Mouse (Mus musculus) frontal cortex, adult (tissue): Measurements from ENCODE around the gene Cdh13.

Source experiments
- ATAC-seq: cut with Nextera tagmentation; 2 replicates; pipeline ENCODE4 v1.9.2; 2017; ENCODE audit warnings: mild to moderate bottlenecking, moderate library complexity, mixed read lengths; ENCODE audit not compliant: low TSS enrichment

Gene Cdh13

DNA sequence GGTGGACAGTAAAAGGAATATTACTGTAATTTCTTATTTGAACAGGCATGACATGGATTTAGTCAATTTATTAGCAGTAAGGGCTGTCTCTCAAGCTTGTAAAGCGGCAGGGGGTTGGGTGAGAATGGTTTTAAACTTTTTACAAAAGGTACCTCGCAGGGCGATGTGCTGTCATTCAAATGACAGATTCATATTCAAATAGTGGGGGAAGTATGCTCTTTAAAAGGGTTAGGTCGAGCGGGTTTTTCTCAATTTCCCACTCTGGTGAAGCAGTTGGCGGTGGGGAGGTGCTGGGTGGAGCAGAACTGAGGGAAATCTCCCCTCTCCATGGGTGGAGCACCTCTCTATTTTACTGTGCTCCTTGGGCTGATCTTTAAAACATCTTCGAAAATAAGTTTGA lies 513.0 kb downstream of the Cdh13 start:
- no peak for ATAC-seq

DNA sequence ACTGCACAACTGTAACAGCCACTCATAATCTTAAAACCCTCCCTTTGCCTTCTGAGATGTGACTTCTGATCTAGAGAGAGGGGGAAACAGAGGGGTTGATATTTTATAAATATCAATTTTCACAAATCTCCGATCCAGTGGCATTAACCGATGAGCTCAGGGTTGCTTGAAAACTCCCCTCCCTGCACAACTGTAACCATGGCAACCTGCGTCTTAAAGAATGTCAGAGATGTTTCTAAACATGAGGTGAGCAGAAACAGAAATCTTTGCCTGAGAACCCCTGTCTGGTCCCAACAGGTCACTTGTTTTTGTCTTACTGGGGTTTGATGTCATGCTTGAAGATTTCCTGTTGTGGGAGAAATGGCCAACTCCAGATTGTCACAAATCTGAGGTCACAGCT lies 513.6 kb downstream of the Cdh13 start:
- ATAC-seq: no peak

DNA sequence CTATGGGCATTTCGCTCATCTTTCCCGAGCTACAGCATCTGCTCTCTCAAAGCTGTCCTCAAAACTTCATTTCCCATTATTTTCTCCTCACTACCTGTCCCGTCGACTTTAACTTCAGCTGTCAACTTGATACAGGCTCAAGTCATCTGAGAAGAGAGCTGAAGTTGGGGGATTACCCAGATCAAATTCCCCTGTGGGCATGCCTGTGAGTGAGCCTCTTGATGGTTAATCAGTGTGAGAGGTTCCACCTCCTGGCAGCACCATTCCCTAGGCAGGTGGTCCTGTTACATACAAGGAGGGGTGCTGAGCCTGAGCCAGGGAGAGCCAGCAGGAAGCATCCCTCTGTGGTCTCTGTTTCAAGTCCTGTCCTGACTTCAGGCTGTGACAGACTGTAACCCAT lies 519.6 kb downstream of the Cdh13 start:
- ATAC-seq: no peak

DNA sequence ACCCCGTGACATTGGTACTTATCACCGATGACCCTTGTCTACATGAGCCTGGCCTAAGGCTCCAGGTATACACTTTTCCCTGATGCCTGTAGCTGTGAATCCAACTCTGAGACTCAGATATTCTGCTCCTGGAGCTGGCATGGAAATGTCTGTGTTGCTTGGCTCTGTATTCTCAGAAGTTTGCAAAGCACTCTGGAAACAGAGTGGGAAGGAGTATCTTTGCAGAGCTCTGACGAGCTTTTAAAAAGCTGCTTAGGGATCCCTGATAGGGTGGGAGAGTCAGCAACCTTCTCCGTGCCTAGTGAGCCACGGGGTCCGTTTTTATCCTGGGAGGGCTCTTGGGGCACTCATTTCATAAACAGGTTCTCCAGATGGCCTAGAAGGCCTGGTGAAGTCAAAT lies 526.1 kb downstream of the Cdh13 start:
- ATAC-seq: peak; percentile 76

DNA sequence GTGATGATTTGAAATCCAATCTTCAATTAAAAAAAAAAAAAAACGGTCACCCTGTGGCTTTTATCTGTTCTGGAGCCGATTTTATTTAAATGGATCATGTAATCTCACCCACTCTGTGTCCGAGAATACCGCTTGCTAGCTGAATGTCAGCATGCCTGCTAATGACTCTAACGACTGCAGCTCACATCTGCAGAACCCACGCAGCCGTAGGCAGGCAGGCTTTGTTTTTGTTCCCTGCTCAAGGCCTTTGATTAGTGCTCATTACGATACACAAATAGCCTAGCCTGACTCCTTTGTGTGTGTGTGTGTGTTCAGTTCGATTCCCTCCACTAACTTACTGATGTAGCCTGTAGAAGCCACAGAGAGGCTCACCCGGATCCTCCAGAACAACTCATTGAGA lies 531.5 kb downstream of the Cdh13 start:
- ATAC-seq: no peak

DNA sequence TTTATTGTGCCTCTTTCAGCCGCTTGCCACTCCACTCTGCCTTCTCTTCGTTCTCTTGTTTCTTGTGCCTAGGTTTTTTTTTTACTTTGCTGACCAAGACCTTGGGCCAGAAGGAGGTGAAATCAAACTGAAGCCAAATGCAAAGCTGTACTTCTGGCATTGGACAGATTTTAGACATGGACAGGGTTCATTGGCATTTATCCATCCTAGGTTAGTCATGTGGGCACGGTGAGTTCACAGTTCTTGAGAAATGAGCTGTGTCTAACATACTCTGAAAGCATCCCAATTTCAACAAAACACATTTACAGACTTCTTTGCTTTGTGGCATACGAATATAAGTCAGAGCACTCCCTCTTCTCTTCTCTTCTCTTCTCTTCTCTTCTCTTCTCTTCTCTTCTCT lies 543.2 kb downstream of the Cdh13 start:
- ATAC-seq: no peak

DNA sequence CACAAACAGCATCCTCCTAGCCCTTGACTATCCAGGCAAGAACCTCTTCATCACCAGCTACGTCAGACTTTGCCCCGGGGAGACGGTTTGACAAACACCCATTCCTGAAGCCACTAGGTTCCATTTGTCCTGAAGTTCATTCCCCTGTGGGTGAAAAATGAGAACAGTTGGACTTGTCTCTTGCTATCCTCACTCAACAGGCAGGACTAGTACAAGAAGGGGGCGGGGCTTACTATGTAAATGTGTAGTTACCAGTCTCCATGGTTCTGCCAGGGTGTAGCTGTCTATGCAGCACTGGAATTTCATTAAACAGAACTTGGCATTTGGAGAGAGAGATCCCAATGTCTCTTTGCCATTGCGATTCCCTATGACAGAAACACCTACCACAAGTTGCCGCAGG lies 544.2 kb downstream of the Cdh13 start:
- no peak for ATAC-seq

DNA sequence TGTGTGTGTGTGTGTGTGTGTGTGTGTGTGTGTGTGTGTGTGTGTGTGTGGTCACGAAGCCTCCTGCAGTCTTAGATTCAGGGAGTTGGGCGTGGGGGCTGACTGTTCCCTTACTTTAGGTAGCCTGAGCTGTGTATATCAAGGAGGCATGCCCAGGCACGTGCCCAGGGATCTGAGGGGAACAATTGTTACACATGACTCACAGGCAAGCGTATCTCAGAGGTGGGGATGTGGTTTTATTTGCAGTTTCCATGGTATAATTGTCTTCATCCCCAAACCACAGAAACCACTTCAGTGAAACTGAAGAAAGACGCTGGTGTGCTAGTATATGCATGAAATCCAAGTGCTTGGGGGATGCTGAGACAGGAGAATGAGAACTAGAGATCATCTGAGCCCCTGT lies 546.8 kb downstream of the Cdh13 start:
- no peak for ATAC-seq

DNA sequence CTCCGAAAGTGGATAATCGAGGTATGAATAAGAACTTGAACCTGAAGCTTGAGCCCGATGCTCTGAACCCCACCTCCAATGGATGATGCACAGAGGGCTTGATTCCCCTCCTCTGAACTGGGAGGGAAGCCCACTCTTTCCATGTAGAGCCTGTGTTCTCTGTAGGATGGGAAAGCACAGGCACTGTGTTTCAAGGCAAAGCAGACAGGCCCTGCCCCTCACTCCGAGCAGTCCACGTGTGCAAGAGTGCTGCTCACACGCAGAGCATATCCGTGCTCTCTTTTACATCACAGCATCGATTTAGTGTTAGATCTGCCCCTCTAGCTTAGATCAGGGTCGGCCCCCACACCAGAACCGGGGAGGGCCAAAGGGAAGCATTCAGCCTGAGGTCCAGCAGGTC lies 547.5 kb downstream of the Cdh13 start:
- no peak for ATAC-seq

DNA sequence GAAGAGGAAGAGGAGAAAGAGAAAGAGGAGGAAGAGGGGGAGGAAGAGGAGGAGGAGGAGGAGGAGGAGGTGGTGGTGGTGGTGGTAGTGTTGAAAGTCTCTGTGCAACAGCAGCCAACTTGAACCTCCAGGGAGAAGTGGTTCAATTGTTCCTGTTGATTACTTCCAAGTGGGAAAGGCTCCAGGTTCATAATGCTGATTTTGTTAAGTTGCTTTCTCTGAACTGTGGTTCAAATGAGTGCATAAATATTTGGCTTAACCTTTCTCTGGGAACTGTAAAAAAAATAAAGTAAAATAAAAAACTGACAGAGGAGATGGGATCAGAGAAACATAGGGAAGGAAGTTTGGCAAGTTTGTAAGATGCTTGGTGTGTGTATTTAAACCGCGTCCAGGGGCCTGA lies 555.3 kb downstream of the Cdh13 start:
- ATAC-seq: no peak

DNA sequence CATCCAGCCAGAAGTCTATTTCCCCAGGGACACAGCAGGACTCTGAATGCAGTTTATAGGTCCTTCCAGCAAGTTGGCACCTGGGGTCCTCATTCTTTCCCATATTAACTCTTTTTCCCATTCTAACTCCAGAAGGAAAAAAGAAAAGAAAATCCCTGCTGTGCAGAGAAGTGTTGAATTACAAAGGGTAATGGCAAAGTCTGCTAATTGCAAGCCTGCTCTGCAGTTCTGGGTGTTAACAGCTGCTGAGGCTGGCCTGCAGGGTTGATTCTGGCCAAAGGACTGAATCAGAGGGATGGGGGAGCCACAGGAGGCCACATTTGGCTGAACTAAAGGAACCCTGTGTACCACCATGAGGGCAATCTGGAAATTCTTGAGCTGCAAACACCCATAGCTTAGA lies 562.2 kb downstream of the Cdh13 start:
- no peak for ATAC-seq

DNA sequence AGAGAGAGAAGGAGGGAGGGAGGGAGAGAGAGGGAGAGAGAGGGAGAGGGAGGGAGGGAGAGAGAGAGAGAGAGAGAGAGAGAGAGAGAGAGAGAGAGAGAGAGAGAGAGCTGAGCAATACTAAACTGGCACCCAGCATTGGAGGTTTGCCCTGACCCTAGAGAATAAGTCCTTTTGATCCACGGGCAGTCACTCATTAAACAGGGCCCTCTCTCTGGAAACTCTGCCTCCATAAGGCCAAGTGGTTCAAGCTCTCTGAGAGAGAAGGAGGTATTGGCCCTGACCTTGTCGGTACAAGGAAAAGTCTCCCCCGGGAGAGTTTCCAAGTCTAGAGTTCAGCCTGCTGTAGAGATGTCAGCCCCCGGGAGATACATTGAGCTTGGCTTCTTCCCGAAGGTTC lies 564.5 kb downstream of the Cdh13 start:
- ATAC-seq: no peak

DNA sequence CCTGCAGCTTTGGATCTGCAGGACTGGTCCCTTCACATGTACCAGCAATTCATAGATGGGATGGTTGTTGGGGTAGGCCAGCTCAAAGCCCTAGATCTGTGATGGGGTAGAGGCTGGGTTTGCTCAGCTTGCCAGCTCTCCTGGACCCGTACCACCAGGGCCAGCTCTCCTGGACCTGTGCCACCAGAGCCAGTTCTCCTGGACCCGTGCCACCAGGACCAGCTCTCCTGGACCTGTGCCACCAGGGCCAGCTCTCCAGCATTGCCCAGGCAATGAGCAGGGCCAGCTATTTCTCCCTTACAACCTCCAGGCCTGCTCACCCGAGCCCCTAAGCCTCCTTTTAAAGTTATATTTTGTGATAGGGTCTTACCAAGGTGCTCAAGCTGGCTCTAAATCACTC lies 566.0 kb downstream of the Cdh13 start:
- no peak for ATAC-seq

DNA sequence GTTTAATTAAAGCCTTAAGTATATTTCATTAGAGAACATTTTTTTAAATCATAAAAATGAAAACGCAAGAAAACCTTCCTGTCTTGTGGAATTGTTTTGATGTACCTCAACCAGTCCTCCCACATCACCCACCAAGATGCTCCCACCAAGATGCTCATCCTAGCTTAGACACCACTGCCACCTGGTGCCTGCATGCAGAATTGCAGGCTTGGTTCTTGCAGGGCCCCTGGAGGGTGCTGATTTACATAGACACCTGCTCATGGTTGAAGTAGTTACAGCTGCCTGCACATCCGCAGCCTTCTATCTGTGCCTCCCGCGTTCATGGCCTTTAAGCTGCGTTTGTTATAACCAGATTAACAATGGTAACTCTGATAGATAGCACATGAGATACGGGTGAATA lies 566.8 kb downstream of the Cdh13 start:
- peak; percentile 47 for ATAC-seq

DNA sequence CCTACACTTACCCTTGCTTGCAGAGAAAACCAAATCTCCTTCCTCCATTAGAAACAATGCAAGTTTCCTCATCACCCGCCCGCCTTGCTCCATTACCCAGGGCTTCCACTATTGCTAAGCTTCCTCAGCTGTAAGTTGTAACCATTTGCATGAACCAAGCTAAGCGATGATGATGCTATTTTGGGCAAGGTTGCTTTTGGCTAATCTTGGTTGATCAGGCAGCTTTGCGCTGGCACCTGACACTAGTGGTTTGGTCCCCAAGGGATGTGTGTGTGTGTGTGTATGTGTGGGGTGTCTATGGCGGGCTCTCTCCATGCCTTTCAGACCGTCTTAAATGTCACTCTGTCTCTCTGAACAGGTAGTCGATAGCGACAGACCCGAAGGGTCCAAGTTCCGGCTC lies 567.8 kb downstream of the Cdh13 start:
- ATAC-seq: no peak

DNA sequence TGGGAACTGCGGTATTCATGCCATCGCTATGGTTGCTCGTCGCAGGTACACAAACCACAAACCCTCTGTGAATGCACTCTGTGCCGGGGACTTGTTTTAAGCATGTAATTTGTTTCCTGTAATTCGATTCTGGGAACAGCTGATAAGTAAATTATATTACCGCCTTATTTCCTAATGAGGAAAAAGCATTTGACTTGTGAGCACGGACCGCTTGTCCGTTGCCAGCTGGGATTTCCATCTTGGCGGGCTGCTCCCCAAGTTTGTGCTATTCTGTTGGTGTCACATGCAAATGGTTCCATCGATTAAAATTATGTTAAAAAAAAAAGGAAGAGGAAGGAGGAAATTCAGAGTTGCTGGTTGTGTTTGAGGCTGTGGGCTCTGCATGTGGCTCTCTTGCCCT lies 569.3 kb downstream of the Cdh13 start:
- ATAC-seq: no peak

DNA sequence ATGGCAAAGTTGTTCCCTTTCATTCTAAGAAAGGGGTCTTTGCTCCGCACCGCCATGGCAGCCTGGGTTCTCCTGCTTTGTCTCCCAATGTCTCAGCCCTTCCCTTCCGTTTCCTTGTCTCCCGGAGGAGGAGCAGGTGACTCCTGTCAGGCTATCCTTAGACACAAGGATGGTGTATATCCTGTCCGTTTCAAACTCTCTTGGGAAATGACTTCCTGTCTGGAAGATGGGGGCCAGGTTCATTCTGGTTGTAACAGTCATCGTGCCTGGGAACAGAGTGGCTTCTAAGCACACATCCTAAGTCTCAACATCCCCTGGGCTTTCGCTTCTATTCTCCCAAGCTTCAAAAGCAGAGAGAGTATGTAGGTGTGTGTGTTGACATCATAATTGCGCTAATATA lies 571.1 kb downstream of the Cdh13 start:
- no peak for ATAC-seq

DNA sequence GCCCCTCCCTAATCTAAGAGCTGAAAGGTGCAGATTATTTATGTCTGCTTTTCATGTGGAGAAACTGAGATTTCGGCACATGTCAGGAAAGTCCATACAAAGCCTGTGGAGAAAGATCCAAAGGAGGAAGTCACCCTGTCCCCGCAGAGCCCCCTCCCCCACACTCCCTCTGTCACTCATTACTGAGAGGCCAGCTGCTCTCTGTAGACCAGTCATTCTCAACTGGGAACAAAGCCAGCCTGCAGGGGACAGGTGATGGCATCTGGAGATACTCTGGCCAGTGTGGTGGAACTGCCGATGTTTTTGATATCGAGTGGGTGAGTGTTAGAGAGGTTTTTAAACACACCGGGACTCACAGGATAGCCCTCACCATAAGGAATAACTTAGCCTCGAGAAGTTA lies 582.8 kb downstream of the Cdh13 start:
- no peak for ATAC-seq

DNA sequence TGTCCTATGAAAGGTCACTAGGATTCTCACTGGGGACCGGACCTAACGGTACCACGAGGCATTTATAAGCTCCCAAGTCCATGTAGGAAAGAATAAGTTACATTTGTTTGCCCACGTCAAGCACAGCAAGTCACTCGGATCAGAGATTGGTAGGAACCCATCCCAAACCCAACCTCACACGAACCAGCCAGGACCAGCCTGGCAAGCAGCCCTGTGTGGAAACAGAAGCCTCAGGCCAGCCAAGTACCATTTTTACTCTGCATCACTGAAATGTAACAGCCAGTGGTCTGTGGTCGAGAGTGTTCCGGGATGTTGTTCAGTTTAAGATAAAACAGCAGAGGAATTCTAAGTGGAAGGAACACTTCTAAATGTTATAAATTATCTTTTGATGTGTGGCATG lies 587.2 kb downstream of the Cdh13 start:
- no peak for ATAC-seq

DNA sequence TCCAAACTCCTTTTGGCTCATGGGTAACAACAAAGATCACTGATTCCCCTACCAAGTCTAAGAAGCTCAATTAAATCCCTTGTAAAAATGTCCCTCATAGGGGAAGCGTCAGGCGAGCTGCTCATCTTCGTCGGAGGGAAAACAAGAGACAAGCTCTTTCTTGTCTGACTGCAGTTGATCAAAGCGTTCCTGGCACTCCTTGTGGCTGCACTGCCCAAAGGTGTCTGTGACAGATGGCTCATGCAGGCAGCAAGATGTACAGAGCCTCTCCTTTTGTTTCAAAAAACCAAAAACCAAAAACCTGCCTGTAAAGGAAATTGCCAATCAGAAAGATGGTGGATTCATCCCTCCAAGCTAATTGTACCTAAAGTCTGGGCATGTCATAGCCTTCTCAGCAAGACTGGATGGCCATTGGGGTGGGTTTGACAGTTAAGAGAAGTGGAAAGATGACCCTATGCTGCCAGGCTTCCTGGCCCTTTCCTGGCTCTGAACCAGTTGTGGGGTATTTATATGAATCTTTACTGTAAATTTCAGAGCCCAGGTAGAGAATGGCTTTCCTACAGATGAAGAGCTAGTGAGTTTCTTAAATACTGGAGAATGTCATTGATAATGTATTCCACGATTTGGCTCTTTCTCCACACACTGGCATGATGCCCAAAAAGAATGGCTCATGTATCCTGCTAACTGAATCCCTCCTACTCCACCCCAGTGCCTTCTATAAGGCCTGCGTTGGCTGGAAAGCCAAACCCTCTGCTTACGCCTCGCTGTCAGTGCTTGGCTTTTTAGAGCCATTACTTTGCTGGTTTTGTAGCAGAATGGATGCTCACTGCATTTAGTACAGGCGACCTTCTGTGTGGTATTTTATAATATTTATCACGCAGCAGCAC lies 596.6 kb downstream of the Cdh13 start:
- ATAC-seq: peak; percentile 57

DNA sequence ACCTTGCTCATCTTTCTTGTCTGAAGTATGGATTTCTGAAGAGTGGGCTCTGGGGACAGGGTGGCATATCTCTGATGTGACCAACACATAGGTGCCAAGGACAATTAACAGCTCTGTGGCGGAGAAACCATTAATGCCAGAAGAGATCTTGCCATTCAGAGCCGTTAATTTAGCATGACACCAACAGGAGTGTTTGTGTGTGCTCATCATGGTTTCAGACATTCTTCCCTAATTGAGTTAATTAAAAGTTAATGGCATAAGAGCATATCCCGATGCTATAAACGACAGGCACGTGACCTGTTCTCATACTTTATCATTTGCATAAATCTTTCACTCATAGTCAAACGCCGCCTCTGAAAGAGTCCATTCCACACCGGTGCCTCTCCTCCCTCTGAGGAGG lies 600.8 kb downstream of the Cdh13 start:
- no peak for ATAC-seq

DNA sequence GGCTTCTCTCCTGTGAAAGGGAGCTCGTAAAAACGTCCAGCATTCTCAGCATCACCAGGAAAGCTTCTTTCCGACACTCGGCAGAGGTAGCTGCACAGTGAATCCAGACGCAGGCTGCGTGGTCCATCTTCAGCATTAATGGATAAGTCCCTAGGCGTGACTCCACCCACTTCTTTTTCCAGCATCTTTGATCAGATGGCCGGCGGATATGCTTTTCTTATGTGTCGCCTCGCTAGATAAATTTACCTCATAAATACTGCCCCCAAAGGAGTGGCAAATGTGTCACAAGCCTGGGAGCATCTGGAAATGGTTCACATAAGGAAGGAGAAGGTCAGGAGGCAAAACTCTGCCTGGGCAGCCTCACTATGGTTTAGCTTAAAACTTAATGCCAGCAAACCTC lies 601.5 kb downstream of the Cdh13 start:
- ATAC-seq: no peak

DNA sequence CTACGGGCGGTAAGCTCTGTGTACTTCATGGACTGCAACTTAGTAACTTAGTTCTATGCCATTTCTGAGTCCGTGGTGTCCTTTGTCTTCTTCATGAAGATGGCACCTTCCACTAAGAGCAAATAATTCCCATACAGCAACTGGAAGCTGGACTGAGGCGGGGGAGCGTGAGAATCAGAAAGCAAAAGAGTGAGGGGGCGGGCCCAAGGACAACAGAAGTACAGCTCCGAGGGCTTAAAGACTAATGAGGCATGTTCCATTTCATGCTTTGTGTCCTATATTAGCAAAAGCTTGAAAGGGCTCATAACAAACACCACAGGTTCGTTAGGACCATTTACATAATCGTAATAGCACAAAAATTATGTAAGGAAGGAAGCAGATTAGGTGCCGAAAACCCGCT lies 618.9 kb downstream of the Cdh13 start:
- ATAC-seq: no peak

DNA sequence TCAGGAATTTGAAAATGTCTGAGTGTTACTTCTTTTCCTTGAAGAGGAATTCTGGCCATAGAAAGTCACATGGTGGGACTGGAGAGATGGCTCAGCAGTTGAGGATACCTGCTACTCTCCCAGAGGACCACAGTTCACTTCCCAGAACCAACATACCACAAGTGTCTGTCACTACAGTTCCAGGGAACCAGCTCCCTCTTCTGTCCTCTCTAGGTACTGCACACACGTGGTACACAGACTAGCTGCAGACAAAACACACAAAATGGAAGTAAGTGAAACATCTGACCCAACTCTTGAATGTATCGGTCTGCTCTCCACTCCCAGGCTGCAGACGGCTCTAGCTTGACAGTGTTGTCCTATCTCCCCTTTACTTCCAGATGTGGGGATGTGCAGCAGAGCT lies 633.0 kb downstream of the Cdh13 start:
- no peak for ATAC-seq
